Mouse (Mus musculus) bone marrow macrophage, adult 2 months (primary cell): ENCODE data around the gene Ncapd3. TPM values are rescaled to one million over a fixed set of nuclear protein-coding genes. Genes with fewer than 3 reads are reported as not detected.
A peak's percentile ranks its signal among the peaks of the same experiment; 100 is the strongest.

ENCODE experiments used
- H3K27ac ChIP-seq: 2 replicates; pipeline ENCODE4 v1.5.1; 2012; ENCODE audit warnings: low read depth, low read length; ENCODE audit not compliant: insufficient read depth
- H3K4me1 ChIP-seq: 2 replicates; pipeline ENCODE4 v1.6.1; 2012; ENCODE audit warnings: low read length; ENCODE audit not compliant: control insufficient read depth, insufficient read depth
- H3K4me3 ChIP-seq: 2 replicates; pipeline ENCODE4 v1.5.1; 2012; ENCODE audit warnings: mild to moderate bottlenecking, low read length, moderate library complexity; ENCODE audit not compliant: insufficient read depth
- CTCF ChIP-seq: IDR thresholded peaks from 2 replicates; pipeline ENCODE4 v1.5.1; 2012; ENCODE audit warnings: low read depth, mild to moderate bottlenecking, low read length, moderate library complexity
- POLR2A ChIP-seq: IDR thresholded peaks from 2 replicates; pipeline ENCODE4 v1.6.1; 2012; ENCODE audit warnings: mild to moderate bottlenecking, low read depth, low read length, borderline replicate concordance
- polyA plus RNA-seq: library from polyadenylated mRNA; stranded (reverse); fragments of >200 nt; gene quantifications from 2 replicates; pipeline ENCODE4 v1.2.4, GENCODE M21; 2012; ENCODE audit not compliant: missing spikeins, insufficient read depth, insufficient read length

Gene Ncapd3
- polyA plus RNA-seq, 1 experiment, result 26.1 TPM

DNA sequence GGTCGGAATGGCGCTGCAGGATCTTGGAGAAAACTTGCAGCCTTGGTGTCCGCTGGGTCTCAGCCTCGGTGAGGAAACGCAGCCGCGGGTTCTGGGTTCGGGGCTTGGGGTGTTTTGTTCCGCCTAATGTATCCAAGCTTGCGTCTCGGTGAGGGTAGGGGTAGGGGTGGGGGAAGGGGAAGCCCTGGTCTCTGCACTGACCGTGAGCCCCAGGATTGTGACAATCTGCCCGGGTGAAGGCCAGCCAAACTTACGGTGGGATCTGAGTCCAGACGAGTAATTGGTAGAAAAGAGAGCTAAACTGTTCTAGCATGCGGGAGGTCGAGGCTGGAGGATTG lies 757 bp downstream of the Ncapd3 start:
- H3K4me1 ChIP-seq, result peaks cover 22% of the 10 kb centered on the region
- peak overlapping the region; percentile 78 for H3K4me3 ChIP-seq
- TF ChIP-seq CTCF, result no peak
- TF ChIP-seq POLR2A, result no peak
- no peak overlapping the region for H3K27ac ChIP-seq

DNA sequence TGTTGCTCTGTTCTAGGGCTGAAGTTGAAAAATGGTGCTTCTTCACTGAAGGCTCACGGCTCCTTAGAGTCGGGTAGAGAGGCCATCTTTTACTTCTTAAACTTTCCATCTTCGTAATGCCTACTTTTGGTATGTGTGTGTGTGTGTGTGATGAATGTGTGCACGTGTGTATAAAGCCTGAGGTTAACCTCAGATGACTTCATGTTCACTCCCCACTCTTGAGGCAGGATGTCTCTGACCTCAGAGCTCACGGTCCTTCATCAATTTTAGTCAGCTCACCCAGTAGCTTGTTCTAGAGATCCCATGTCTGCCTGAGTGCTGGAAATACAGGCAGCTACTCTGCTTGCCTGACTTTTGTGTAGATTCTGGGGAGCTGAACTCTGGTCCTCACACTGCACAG lies 13.9 kb downstream of the Ncapd3 start:
- no peak for TF ChIP-seq POLR2A
- no peak for TF ChIP-seq CTCF
- Histone ChIP-seq H3K4me1 (no peaks in the 10 kb centered on the region), H3K27ac (no peak overlapping the region), H3K4me3 (no peak overlapping the region)

DNA sequence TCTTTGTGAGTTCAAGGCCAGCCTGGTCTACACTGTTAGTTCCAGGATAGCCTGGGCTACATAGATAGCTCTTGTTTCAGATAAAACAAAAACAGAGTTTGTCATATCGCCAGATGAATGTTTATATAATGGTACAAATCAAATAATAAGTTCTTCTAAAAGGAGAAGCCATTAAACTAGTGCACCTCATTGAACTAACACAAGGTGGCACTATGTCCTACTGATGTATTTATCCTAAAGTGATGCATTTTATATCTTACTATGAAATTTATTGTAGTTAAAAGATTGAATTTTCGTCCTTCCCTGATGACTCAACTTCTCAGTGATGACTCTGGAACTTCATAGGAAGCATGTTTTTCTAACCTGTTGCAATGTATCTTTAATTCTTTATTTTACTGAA lies 19.5 kb downstream of the Ncapd3 start:
- TF ChIP-seq POLR2A (no peak), CTCF (no peak)
- Histone ChIP-seq H3K27ac (no peak overlapping the region), H3K4me3 (no peak overlapping the region), H3K4me1 (no peaks in the 10 kb centered on the region)

DNA sequence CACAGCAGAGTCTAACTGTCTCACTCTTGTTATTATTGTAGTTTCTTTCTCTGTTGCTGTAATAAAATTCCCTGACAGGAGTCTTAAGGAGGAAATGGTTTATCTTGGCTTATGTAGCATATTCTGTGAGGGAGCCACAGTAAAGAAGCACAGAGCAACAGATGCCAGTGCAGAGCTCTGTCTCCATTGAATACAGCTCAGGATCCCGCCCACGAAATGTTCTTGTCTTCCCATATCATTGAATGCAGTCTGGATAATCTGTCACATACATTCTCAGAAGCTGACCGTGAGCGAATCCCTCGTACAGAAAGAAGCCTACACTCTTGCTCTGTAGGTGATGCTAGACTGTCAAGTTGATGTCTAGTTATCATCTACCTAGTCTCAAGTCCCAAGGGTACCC lies 28.4 kb downstream of the Ncapd3 start:
- no peaks in the 10 kb centered on the region for H3K4me1 ChIP-seq
- no peak overlapping the region for H3K4me3 ChIP-seq
- H3K27ac ChIP-seq, result no peak overlapping the region
- no peak for TF ChIP-seq POLR2A
- no peak for TF ChIP-seq CTCF

DNA sequence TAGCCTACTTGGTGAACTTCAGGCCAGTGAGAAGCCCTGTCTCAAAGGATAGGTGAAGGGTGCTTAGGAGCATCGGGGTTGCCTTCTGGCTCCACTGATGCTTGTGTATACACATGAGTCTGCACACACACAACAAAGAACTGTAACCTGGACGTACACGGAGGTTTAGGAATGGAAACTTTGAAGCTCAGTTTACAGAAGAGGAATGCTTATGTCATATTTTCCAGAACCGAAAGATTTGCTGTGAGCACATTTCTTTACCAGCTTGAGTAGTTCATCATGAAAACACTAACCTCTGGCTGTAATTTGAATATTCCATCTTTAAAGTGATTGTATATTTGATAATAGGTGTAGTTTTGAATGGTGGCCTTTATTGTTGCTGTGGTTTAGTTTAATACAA lies 40.9 kb downstream of the Ncapd3 start:
- H3K4me3 ChIP-seq, result no peak overlapping the region
- no peak for TF ChIP-seq CTCF
- TF ChIP-seq POLR2A, result no peak
- no peaks in the 10 kb centered on the region for H3K4me1 ChIP-seq
- no peak overlapping the region for H3K27ac ChIP-seq

DNA sequence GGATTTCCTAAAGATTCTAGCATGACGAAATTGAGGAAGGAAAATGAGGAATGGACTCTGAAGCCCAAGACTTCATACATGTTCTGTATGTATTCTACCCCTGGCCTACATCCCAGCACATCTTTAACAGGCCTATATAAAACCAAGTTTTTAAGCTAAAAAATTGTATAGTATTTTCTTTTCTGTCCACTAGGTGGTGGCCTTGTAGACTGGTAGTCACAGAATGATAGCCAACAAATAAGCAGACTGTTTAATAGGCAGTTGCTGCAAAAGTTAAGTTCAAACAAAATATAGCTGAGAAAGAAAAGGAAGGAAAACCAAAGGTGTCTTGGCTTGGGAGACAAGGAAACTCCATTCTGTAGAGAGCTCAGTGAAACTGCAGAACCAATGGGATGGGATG lies 44.7 kb downstream of the Ncapd3 start:
- TF ChIP-seq POLR2A, result no peak
- no peak for TF ChIP-seq CTCF

DNA sequence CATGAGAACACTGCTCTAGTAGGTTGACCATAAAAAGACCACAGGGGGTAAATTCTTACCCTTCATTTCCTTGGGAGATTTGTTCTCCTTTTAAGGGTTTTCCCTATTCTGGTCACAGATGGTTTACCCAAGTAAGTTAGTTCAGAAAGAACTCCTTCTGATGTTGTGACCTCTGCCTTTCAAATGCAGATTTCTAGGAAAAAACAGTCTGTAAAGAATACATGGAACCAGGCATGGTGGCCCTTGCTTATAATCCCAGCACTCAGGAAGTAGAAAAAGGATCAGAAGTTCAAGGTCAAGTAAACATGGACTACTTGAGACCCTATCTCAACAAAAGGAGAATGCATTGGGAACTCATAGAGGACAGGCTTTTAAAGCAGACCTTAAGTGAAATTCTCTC lies 45.8 kb downstream of the Ncapd3 start:
- Histone ChIP-seq H3K4me1 (no peaks in the 10 kb centered on the region), H3K27ac (no peak overlapping the region), H3K4me3 (no peak overlapping the region)
- TF ChIP-seq CTCF (no peak), POLR2A (no peak)

More for the DNA sequence above, 44.7 kb downstream of the Ncapd3 start:
- H3K27ac ChIP-seq, result no peak overlapping the region
- no peaks in the 10 kb centered on the region for H3K4me1 ChIP-seq
- H3K4me3 ChIP-seq, result no peak overlapping the region

DNA sequence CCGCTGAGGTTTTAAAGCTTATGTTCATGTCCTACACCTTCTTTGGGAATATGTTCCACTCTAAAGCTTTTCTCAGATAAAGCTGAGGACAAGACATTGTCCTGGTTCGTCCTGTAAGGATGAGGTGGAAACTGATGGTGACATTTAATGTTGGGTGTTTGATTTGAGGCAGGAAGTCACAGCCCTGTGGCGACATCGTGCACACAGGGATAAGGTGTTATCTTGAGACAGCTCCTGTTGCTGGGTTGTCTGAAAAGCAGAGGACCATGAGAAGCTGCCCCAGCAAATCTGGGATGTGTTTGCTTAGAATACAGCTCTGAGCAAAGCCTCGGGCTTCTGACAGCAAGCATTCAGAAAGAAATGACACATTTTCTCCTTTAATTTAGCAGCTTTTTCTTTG lies 56.3 kb downstream of the Ncapd3 start:
- TF ChIP-seq POLR2A, result no peak
- TF ChIP-seq CTCF, result no peak
- H3K4me1 ChIP-seq, result peaks cover 5% of the 10 kb centered on the region; the same call in 1 of the 2 replicates
- no peak overlapping the region for H3K27ac ChIP-seq

DNA sequence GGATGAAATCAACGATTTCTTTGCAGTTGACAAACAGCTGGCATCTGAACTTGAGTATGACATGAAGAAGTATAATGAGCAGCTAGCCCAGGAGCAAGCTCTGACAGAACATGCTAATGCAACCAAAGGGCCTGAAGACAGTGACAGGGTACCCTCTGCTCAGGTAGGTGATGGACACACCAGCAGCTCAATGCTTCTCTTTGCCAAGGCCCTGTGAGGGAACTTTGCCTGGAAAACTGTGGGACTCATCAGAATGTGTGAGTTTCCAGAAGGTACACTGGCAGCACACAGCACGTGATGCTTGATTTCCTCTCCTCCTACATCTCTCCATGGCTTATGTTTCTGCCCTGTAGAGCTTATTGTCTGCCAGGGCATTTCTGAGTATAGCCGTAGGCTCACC lies 57.4 kb downstream of the Ncapd3 start:
- Histone ChIP-seq H3K4me1 (peaks cover 5% of the 10 kb centered on the region; the same call in 1 of the 2 replicates), H3K4me3 (no peak overlapping the region), H3K27ac (no peak overlapping the region)
- TF ChIP-seq POLR2A (no peak), CTCF (no peak)

More for the DNA sequence above, 56.3 kb downstream of the Ncapd3 start:
- H3K4me3 ChIP-seq, result no peak overlapping the region

DNA sequence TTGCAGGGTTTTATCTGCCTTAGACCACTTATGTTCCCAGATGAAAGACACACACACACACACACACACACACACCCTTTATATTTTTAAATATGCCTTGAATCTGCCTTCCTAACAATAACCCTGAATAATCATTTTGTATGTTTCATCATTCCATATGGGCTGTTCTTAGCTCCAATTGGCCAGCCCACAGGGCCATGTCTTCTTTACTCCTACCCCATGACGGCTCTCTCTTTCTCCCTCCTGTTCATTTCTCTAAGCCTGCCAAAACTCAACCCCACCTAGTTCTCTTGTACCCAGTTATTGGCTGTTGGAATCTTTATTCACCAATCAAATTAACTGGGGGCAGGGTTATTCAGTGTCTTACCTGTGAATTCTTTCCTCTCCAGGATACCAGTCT lies 60.2 kb downstream of the Ncapd3 start:
- H3K27ac ChIP-seq, result no peak overlapping the region
- H3K4me1 ChIP-seq, result peaks cover 5% of the 10 kb centered on the region; the same call in 1 of the 2 replicates
- no peak overlapping the region for H3K4me3 ChIP-seq
- no peak for TF ChIP-seq CTCF
- no peak for TF ChIP-seq POLR2A
